Mouse (Mus musculus) spleen, adult 2 months (tissue): Measurements from ENCODE around the gene Fntb.

ENCODE experiments used
- CTCF ChIP-seq: fragments of 200-500 bp; IDR thresholded peaks from 2 replicates; pipeline ENCODE4 v1.5.1; 2011; ENCODE audit warnings: mild to moderate bottlenecking, inconsistent platforms; ENCODE audit not compliant: insufficient read depth, insufficient read length, insufficient replicate concordance; ENCODE audit errors: extremely low read depth
- POLR2A ChIP-seq: fragments of 200-500 bp; IDR thresholded peaks from 2 replicates; pipeline ENCODE4 v1.6.1; 2011; ENCODE audit warnings: low read depth, low read length, inconsistent platforms

GRCm38 (mm10) chr12:76910258-76910940, 145.0 kb downstream of the Fntb start:
- TF ChIP-seq CTCF (no peak), POLR2A (no peak)
